Mouse (Mus musculus): ENCODE results near the gene Thsd7a.

GRCm38 (mm10) chr6:12381136-12381778 is 368.0 kb downstream of the Thsd7a start:
- TF ChIP-seq CTCF (IDR thresholded peaks at IDR 0.05; ENCODE audit: borderline replicate concordance, control insufficient read depth, extremely low read depth, insufficient read depth, low read length, poor library complexity): no peak
- no peak for TF ChIP-seq POLR2A (IDR thresholded peaks at IDR 0.05; ENCODE audit: control insufficient read depth, extremely low read depth, insufficient read depth, low read length, poor library complexity)

All from thymus, adult 2 months (tissue).